Mouse (Mus musculus) hindbrain, embryonic 15.5 days (tissue): ENCODE measurements around the gene Robo1. TPM values are rescaled to one million over a fixed set of nuclear protein-coding genes. Genes with fewer than 3 reads are reported as not detected.

ENCODE experiments used
- ATAC-seq: fragments of 200-750 bp; cut with Nextera tagmentation; 2 replicates; pipeline ENCODE4 v1.8.0; 2017; ENCODE audit warnings: low read depth, moderate number of reproducible peaks, moderate TSS enrichment; ENCODE audit not compliant: low FRiP score
- H3K27ac ChIP-seq: fragments of 300-500 bp; sonication (generic); replicated peaks from 2 replicates; pipeline ENCODE4 v1.5.1; 2015; ENCODE audit warnings: mild to moderate bottlenecking, inconsistent platforms
- H3K27me3 ChIP-seq: fragments of 300-500 bp; sonication (generic); 2 replicates; pipeline ENCODE4 v1.6.1; 2015; ENCODE audit warnings: control low read depth, inconsistent platforms
- H3K36me3 ChIP-seq: fragments of 300-500 bp; sonication (generic); 2 replicates; pipeline ENCODE4 v1.6.1; 2015; ENCODE audit warnings: control low read depth, inconsistent platforms
- H3K4me1 ChIP-seq: fragments of 300-500 bp; sonication (generic); replicated peaks from 2 replicates; pipeline ENCODE4 v1.6.1; 2015; ENCODE audit warnings: control low read depth, inconsistent platforms
- H3K4me2 ChIP-seq: fragments of 300-500 bp; sonication (generic); 2 replicates; pipeline ENCODE4 v1.6.1; 2015; ENCODE audit warnings: moderate library complexity, mild to moderate bottlenecking, inconsistent platforms
- H3K4me3 ChIP-seq: fragments of 300-500 bp; sonication (generic); 2 replicates; pipeline ENCODE4 v1.5.1; 2015; ENCODE audit warnings: mild to moderate bottlenecking, inconsistent platforms
- H3K9ac ChIP-seq: fragments of 300-500 bp; sonication (generic); 2 replicates; pipeline ENCODE4 v1.6.1; 2015; ENCODE audit warnings: inconsistent platforms
- H3K9me3 ChIP-seq: fragments of 300-500 bp; sonication (generic); 2 replicates; pipeline ENCODE4 v1.6.1; 2016; ENCODE audit warnings: control low read depth, inconsistent platforms
- WGBS: fragments of 180-500 bp; shearing (Covaris S2); methylation state at CpG from one replicate; pipeline ENCODE4 v1.1.7; 2015; 5-methylcytosine and 5-hydroxymethylcytosine counted together
- polyA plus RNA-seq: library from polyadenylated mRNA; unstranded; fragments of >200 nt; fragmentation: Nextera tagmentation; extraction: Ambion mirVana; gene quantifications from 2 replicates; pipeline ENCODE4 v1.2.1, GENCODE M21; 2015

Gene Robo1
- polyA plus RNA-seq, 1 experiment from 2014 or later = 33.1 TPM

DNA sequence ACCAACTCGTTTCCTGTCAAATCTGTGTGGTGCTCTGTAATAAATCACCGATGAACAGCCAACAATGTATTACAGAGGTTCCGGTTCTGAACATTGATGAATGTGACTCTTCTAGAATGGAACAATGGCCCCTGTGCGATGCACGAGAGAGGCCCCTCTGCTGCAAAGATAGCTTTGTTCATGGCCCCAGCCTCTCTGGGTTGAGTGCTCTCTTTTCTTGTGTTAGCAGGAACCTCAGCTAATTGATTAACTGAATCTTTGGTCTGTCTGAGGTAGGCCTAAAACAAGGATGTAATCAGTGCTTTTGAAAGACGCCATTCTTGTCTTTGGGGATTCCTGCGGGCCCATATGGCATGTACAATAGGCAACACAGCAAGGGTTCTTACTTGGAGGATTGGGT is 479.9 kb downstream of the Robo1 start:
- Histone ChIP-seq H3K9ac (no peak overlapping the region), H3K4me2 (no peak overlapping the region), H3K27ac (no peak overlapping the region), H3K27me3 (no peaks in the 10 kb centered on the region), H3K36me3 (no peaks in the 10 kb centered on the region), H3K4me1 (no peaks in the 10 kb centered on the region), H3K9me3 (no peaks in the 10 kb centered on the region), H3K4me3 (no peak overlapping the region)
- 17% methylated on average over 7 of the region's 7 CpGs for WGBS
- ATAC-seq = peak; percentile 30; the same call in 1 of the 2 replicates

DNA sequence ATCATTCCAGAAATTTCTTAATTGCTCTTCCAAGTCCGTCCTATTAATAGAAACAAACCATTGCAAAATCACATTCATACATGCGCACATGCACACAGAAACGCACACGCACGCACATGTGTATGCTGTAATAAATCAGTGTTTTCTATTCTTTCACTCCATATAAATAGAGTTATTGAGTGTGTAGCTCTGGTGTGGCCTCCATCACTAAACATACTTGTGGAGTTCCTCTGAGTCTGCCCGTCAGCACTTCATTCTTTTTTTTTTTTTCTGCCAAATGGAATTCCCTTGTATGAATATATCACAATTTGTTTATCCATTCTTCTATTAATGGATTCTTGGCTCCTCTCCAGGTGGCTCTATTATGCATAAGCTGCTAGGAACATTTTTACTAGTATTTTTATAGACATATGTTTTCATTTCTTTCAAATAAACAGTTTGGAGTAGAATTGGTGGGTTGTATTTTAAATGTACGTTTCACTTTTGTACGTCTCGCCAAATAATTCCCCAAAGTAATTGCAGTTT is 483.1 kb downstream of the Robo1 start:
- H3K9me3 ChIP-seq = no peaks in the 10 kb centered on the region
- H3K27me3 ChIP-seq = no peaks in the 10 kb centered on the region
- no peak for ATAC-seq
- WGBS = 89% methylated on average over 9 of the region's 9 CpGs
- H3K27ac ChIP-seq = no peak overlapping the region
- peaks cover 18% of the 10 kb centered on the region for H3K4me1 ChIP-seq
- H3K4me2 ChIP-seq = no peak overlapping the region
- H3K9ac ChIP-seq = no peak overlapping the region
- no peaks in the 10 kb centered on the region for H3K36me3 ChIP-seq
- H3K4me3 ChIP-seq = no peak overlapping the region

DNA sequence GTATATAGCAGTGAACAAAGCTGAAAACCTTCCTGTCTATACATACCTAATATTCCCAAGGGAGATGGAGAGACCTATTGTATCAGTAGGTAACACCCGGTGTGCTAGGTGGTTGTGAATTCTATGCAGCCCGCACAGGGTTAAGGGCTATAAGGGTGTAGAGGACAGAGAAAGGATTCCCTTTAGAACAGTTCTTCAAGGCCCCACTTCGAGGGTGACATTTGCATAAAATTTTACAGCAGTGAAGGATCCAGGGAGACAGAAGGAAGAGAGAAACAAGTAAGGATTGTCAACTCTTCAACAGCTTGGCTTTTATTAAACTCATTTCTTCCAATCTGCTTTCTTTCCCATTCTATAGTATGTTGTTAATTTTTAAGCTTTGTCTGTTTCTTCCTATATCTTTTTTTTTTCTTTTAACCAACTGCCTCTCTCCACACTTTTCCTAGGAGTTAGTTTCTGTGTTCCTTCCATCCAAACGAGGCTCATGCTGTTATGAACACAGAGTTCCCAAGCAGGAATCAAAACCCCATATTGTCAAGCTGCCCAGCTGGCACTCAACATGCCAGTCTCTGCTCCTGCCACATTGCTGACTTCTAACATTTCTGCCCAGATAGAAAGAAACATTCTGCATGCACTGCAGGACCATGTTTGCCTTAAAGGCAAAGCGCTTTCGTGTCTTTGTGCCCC is 486.7 kb downstream of the Robo1 start:
- no peak for ATAC-seq
- H3K4me1 ChIP-seq = peaks cover 20% of the 10 kb centered on the region
- H3K4me2 ChIP-seq = no peak overlapping the region
- no peak overlapping the region for H3K9ac ChIP-seq
- no peak overlapping the region for H3K4me3 ChIP-seq
- H3K27me3 ChIP-seq = no peaks in the 10 kb centered on the region
- H3K9me3 ChIP-seq = no peaks in the 10 kb centered on the region
- H3K27ac ChIP-seq = 0 out of 2 replicates have a peak overlapping the region, but pooled peaks have one; percentile 51
- H3K36me3 ChIP-seq = no peaks in the 10 kb centered on the region
- 50% methylated on average over 6 of the region's 6 CpGs for whole genome bisulfite sequencing

DNA sequence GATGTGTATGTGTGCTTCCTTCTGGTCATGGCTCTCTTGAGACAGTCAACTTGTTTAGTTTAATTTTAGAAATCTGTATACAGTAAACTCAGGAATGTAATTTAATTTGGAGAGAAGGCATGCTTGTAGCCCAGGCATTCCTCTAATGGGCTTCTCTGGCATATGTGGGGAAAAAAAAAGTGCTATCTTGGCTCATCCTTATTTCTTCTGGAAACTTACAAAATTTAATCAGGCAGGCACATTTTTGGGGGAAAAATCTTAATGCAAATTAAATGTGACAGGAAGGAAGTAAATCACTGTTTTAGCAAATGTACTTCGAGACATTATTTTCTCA is 487.2 kb downstream of the Robo1 start:
- no peak overlapping the region for H3K4me2 ChIP-seq
- H3K9ac ChIP-seq = no peak overlapping the region
- H3K27me3 ChIP-seq = no peaks in the 10 kb centered on the region
- H3K9me3 ChIP-seq = no peaks in the 10 kb centered on the region
- H3K4me3 ChIP-seq = no peak overlapping the region
- 56% methylated on average over 1 of the region's 1 CpGs for WGBS
- no peak overlapping the region for H3K27ac ChIP-seq
- no peak for ATAC-seq
- H3K4me1 ChIP-seq = peaks cover 25% of the 10 kb centered on the region
- H3K36me3 ChIP-seq = no peaks in the 10 kb centered on the region

DNA sequence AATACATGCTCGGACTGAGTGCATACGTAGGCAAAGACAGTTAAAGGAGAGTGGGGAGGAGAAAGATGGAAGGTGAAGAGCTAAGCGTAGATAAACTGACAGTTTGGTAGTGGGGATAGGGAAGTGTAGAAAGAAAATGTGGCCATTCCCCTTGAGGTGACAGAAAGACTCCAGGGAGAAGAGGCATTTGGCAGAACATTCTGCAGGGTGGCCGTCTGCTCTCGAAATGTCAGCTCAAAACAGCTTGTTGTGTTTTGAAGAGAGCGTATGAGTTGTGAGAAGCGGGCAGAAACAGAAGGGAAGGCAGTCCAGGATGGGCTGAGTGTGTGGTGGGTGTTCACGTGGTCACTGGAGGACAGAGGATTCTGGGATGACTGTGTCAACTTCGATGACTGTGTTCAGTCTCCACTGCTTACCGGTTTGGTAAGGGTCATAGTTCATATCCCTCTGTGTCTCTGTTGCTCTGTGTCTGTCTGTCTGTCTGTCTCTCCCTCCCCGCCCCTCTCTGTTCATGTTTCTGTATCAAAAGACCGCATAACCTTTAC is 490.4 kb downstream of the Robo1 start:
- Histone ChIP-seq H3K4me1 (peaks cover 33% of the 10 kb centered on the region), H3K4me2 (no peak overlapping the region), H3K4me3 (no peak overlapping the region), H3K27me3 (no peaks in the 10 kb centered on the region), H3K9me3 (no peaks in the 10 kb centered on the region), H3K27ac (no peak overlapping the region), H3K9ac (no peak overlapping the region), H3K36me3 (no peaks in the 10 kb centered on the region)
- 87% methylated on average over 12 of the region's 12 CpGs for WGBS
- ATAC-seq = no peak

DNA sequence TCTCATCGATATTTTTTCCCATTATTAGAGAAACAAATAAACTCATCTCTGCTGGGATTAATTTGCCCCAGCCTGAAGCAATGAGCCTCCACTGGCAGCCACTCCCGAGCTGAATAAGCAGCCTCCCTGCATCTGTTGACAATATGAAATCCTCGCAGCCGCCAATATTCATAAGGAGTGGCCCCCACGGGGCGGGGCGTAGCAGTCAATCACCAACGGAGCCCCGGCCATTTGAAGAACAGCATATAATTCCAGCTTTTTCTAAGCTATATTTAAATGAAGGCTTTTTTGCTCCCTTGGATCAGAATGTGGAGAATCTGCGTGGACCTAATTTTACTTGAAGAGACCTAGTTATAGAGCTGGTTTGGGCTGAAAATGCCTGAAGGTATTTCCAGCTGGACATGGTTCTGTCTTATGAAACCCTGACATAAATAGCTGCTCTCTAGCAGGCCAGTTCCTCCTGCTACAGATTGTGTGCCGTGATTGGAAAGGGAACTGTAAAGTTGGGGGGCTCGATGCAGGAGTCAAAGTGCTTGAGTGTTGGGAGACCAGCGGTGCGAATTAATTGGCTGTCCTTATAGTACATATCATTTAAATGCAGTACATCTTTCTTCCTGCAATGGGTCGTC is 492.1 kb downstream of the Robo1 start:
- Histone ChIP-seq H3K4me3 (0 out of 2 replicates have a peak overlapping the region, but pooled peaks have one; percentile 4), H3K4me2 (peak overlapping the region; percentile 33), H3K4me1 (peaks cover 25% of the 10 kb centered on the region), H3K9ac (0 out of 2 replicates have a peak overlapping the region, but pooled peaks have one; percentile 12), H3K36me3 (no peaks in the 10 kb centered on the region), H3K27me3 (no peaks in the 10 kb centered on the region), H3K27ac (peak overlapping the region; percentile 16; the same call in 1 of the 2 replicates), H3K9me3 (no peaks in the 10 kb centered on the region)
- peak; percentile 68 for ATAC-seq
- 46% methylated on average over 15 of the region's 15 CpGs for WGBS

DNA sequence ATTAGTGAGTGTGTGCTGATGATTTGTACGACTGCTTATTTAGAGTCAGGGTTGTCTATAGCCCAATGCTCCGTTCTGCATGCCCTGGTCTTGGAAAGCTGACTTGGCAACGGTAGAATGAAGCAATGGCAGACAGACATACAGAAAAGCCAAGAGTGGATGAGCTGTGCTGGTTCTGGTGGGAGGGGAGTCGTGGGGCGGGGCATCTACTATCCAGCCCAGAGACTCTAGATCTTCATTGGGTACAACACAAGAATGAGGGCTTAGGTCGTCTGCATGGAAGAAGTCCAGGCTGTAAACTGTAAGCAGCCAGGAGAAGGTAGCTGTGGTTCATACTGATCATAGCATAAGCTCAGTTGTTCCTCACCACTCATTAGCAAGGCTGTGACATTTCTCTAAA is 492.7 kb downstream of the Robo1 start:
- Histone ChIP-seq H3K4me1 (peaks cover 19% of the 10 kb centered on the region), H3K9me3 (no peaks in the 10 kb centered on the region), H3K27ac (no peak overlapping the region), H3K36me3 (no peaks in the 10 kb centered on the region), H3K4me2 (peak overlapping the region; percentile 33; the same call in 1 of the 2 replicates), H3K9ac (no peak overlapping the region), H3K27me3 (no peaks in the 10 kb centered on the region), H3K4me3 (no peak overlapping the region)
- ATAC-seq = peak; percentile 38; the same call in 1 of the 2 replicates
- WGBS = 80% methylated on average over 6 of the region's 6 CpGs

DNA sequence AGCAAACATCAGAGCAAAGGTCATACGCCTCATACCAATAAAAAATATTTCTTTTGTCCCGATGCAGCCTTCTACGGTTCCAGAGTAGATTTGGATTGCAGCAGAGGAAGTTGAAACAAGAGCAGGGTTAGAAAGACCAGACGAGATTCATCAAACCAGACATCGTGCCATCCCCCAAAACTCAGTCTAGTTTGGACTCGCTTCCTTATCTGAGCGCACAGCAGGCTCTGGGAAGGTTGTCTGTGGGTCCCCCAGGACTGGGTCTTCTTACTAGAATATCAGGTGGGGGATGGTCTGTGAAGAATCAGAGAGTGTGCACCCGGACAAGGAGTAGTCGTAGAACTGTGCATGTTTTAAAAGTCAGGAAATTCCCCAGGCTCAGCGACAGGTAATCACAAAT is 500.2 kb downstream of the Robo1 start:
- H3K27me3 ChIP-seq = no peaks in the 10 kb centered on the region
- peaks cover 9% of the 10 kb centered on the region; the same call in 1 of the 2 replicates for H3K4me1 ChIP-seq
- WGBS = 71% methylated on average over 10 of the region's 10 CpGs
- no peak overlapping the region for H3K9ac ChIP-seq
- no peaks in the 10 kb centered on the region for H3K9me3 ChIP-seq
- no peak overlapping the region for H3K4me2 ChIP-seq
- no peak overlapping the region for H3K27ac ChIP-seq
- no peaks in the 10 kb centered on the region for H3K36me3 ChIP-seq
- no peak for ATAC-seq
- no peak overlapping the region for H3K4me3 ChIP-seq

DNA sequence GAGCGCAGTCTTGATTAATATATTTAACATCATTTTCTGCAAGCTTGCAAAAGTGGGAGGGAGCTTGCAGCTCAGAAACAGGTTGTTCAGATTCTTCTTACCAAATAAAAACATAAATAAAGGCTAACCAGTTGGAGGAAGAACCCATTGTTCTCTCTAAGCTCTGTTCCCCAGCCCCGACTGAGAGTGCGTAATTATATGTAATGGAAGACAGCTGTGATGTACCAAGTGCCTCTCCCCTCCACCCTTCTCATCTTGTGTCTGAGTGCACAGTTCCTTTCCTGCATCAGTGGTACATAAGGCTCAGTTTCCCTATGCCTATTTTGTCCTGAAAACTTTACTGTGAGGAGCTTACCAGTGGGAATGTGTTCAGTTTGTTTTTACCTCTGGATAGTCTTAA is 502.8 kb downstream of the Robo1 start:
- WGBS = 46% methylated on average over 3 of the region's 3 CpGs
- ATAC-seq = no peak

DNA sequence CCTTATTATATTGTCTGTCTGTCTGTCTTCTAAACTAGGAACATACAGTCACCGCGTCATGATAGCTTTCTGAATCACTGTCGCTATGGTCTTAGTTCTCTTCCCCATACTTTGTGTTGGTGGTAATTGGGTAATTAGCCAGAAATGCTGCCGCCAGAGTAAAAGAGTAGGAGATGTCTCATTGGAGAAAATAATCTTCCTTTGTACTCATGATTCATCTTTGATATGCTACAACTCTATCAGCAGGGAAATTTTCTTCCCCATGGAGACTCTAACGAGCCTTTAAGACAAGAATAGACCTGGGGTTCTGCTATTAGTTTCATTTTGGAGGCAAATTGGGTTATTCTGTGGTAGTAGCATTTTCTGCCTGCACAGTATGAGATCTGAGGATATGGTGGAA is 503.4 kb downstream of the Robo1 start:
- Histone ChIP-seq H3K4me2 (no peak overlapping the region), H3K27me3 (no peaks in the 10 kb centered on the region), H3K36me3 (no peaks in the 10 kb centered on the region), H3K27ac (peak overlapping the region; percentile 43; the same call in 1 of the 2 replicates), H3K9me3 (no peaks in the 10 kb centered on the region), H3K4me1 (peaks cover 9% of the 10 kb centered on the region; the same call in 1 of the 2 replicates), H3K9ac (no peak overlapping the region), H3K4me3 (no peak overlapping the region)
- 47% methylated on average over 5 of the region's 5 CpGs for WGBS
- no peak for ATAC-seq

More for the DNA sequence above, 502.8 kb downstream of the Robo1 start:
- Histone ChIP-seq H3K4me3 (no peak overlapping the region), H3K9me3 (no peaks in the 10 kb centered on the region), H3K27me3 (no peaks in the 10 kb centered on the region), H3K4me2 (no peak overlapping the region), H3K27ac (no peak overlapping the region), H3K9ac (no peak overlapping the region), H3K4me1 (peaks cover 9% of the 10 kb centered on the region; the same call in 1 of the 2 replicates), H3K36me3 (no peaks in the 10 kb centered on the region)

DNA sequence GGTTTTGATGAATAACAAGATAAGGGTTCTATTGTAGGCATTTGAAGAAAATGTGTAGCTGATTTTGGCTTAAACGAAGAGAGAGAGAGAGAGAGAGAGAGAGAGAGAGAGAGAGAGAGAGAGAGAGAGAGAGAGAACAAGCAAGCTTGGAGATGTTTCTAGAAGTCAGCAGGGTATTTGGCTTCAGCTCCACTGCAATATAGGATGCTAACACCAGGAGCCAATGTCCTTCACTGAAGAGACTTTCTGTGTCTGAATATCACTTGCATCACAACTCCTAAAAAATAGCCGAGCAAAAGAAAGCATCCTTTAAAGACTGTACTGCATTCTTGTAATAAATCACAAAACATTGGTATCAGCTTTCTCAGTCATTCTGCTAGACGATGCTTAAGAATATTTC is 503.8 kb downstream of the Robo1 start:
- no peak overlapping the region for H3K4me2 ChIP-seq

DNA sequence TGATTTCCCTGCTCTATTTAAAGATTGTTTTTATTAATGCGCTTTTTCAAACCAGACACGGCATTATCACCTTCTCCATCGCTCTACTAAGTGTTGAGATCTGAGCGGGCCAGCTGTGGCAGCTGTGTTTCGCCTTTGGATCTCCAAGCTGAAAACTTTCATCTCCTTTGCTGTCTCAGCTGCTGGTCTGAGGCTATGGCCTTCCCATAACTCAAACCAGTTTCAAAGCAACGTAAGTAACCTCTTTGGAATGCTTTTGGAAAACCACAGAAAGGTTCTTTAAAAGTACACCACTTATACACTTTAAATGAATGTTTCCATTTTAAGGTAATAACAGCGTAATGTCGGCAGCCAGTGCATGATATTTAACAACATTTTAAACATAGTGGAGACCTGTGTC is 520.3 kb downstream of the Robo1 start:
- Histone ChIP-seq H3K4me2 (no peak overlapping the region), H3K9ac (no peak overlapping the region), H3K9me3 (no peaks in the 10 kb centered on the region), H3K36me3 (no peaks in the 10 kb centered on the region), H3K27ac (no peak overlapping the region), H3K27me3 (no peaks in the 10 kb centered on the region), H3K4me3 (no peak overlapping the region), H3K4me1 (no peaks in the 10 kb centered on the region; the same call in 1 of the 2 replicates)
- 81% methylated on average over 8 of the region's 8 CpGs for WGBS
- no peak for ATAC-seq

More for the DNA sequence above, 503.8 kb downstream of the Robo1 start:
- no peaks in the 10 kb centered on the region for H3K9me3 ChIP-seq
- H3K4me3 ChIP-seq = no peak overlapping the region
- no peaks in the 10 kb centered on the region for H3K36me3 ChIP-seq
- H3K4me1 ChIP-seq = peaks cover 9% of the 10 kb centered on the region; the same call in 1 of the 2 replicates
- 60% methylated on average over 3 of the region's 3 CpGs for WGBS
- H3K27me3 ChIP-seq = no peaks in the 10 kb centered on the region
- no peak for ATAC-seq
- peak overlapping the region; percentile 43; the same call in 1 of the 2 replicates for H3K27ac ChIP-seq
- H3K9ac ChIP-seq = no peak overlapping the region
